Mouse (Mus musculus) forebrain, embryonic 10.5 days (tissue): ENCODE results near the gene Sorcs3. TPM values are rescaled to one million over a fixed set of nuclear protein-coding genes. Genes with fewer than 3 reads are reported as not detected.

ENCODE experiments used
- DNase-seq: peaks from one replicate; pipeline ENCODE4 v3.0.0-alpha.2; 2017; ENCODE audit warnings: low spot score; ENCODE audit errors: extremely low spot score
- H3K27ac ChIP-seq: fragments of 300-500 bp; sonication (generic); 2 replicates; pipeline ENCODE4 v1.5.1; 2016; ENCODE audit warnings: mild to moderate bottlenecking
- H3K27me3 ChIP-seq: fragments of 300-500 bp; sonication (generic); 2 replicates; pipeline ENCODE4 v1.6.1; 2016; ENCODE audit warnings: mild to moderate bottlenecking; ENCODE audit not compliant: poor library complexity, severe bottlenecking
- H3K36me3 ChIP-seq: fragments of 300-500 bp; sonication (generic); replicated peaks from 2 replicates; pipeline ENCODE4 v1.6.1; 2016; ENCODE audit warnings: mild to moderate bottlenecking, moderate library complexity
- H3K4me1 ChIP-seq: fragments of 300-500 bp; sonication (generic); 2 replicates; pipeline ENCODE4 v1.6.1; 2016
- H3K4me3 ChIP-seq: fragments of 300-500 bp; sonication (generic); 2 replicates; pipeline ENCODE4 v1.5.1; 2016; ENCODE audit warnings: mild to moderate bottlenecking, moderate library complexity
- H3K9me3 ChIP-seq: fragments of 300-500 bp; sonication (generic); 2 replicates; pipeline ENCODE4 v1.6.1; 2016; ENCODE audit warnings: mild to moderate bottlenecking, moderate library complexity
- WGBS: fragments of 180-500 bp; shearing (Covaris S2); methylation state at CpG from one replicate; pipeline ENCODE4 v1.1.7; 2016; 5-methylcytosine and 5-hydroxymethylcytosine counted together
- polyA plus RNA-seq: library from polyadenylated mRNA; unstranded; fragments of >200 nt; fragmentation: Nextera tagmentation; extraction: Ambion mirVana; gene quantifications from 2 replicates; pipeline ENCODE4 v1.2.1, GENCODE M21; 2016

Sorcs3 gene
- polyA plus RNA-seq, 1 experiment from 2014 or later: 0.71 TPM

- no peak overlapping the region for H3K4me3 ChIP-seq
- H3K36me3 ChIP-seq: no peaks in the 10 kb centered on the region
- H3K27me3 ChIP-seq: no peaks in the 10 kb centered on the region
- no peak overlapping the region for H3K27ac ChIP-seq
- WGBS: 87% methylated on average over 4 of the region's 4 CpGs
- H3K9me3 ChIP-seq: no peaks in the 10 kb centered on the region
- DNase-seq: no peak
- H3K4me1 ChIP-seq: peaks cover 16% of the 10 kb centered on the region
Measured at GRCm38 (mm10) chr19:48342770-48343169, 136.9 kb downstream of the Sorcs3 start.

GRCm38 (mm10) chr19:48343442-48343841 lies 137.6 kb downstream of the Sorcs3 start:
- H3K4me3 ChIP-seq: no peak overlapping the region
- no peaks in the 10 kb centered on the region for H3K36me3 ChIP-seq
- no peak overlapping the region for H3K27ac ChIP-seq
- WGBS: 58% methylated on average over 7 of the region's 7 CpGs
- no peaks in the 10 kb centered on the region for H3K9me3 ChIP-seq
- H3K27me3 ChIP-seq: no peaks in the 10 kb centered on the region
- no peak for DNase-seq
- peaks cover 16% of the 10 kb centered on the region for H3K4me1 ChIP-seq

- H3K9me3 ChIP-seq: no peaks in the 10 kb centered on the region
- no peak overlapping the region for H3K27ac ChIP-seq
- no peak for DNase-seq
- no peak overlapping the region for H3K4me3 ChIP-seq
- peaks cover 16% of the 10 kb centered on the region for H3K4me1 ChIP-seq
- H3K36me3 ChIP-seq: no peaks in the 10 kb centered on the region
- WGBS: 91% methylated on average over 5 of the region's 5 CpGs
- no peaks in the 10 kb centered on the region for H3K27me3 ChIP-seq
Measured at GRCm38 (mm10) chr19:48347116-48347515, 141.3 kb downstream of the Sorcs3 start.

GRCm38 (mm10) chr19:48356806-48357205 lies 151.0 kb downstream of the Sorcs3 start:
- H3K36me3 ChIP-seq: no peaks in the 10 kb centered on the region
- H3K9me3 ChIP-seq: no peaks in the 10 kb centered on the region
- no peak overlapping the region for H3K27ac ChIP-seq
- 72% methylated on average over 2 of the region's 2 CpGs for WGBS
- no peaks in the 10 kb centered on the region for H3K4me1 ChIP-seq
- H3K27me3 ChIP-seq: no peaks in the 10 kb centered on the region
- H3K4me3 ChIP-seq: no peak overlapping the region
- DNase-seq: no peak

- no peak for DNase-seq
- no peaks in the 10 kb centered on the region for H3K27me3 ChIP-seq
- H3K27ac ChIP-seq: no peak overlapping the region
- H3K4me3 ChIP-seq: no peak overlapping the region
- no peaks in the 10 kb centered on the region for H3K9me3 ChIP-seq
- no peaks in the 10 kb centered on the region for H3K36me3 ChIP-seq
- no peaks in the 10 kb centered on the region for H3K4me1 ChIP-seq
- WGBS: 87% methylated on average over 2 of the region's 2 CpGs
Measured at GRCm38 (mm10) chr19:48362167-48362566, 156.3 kb downstream of the Sorcs3 start.

- no peaks in the 10 kb centered on the region for H3K4me1 ChIP-seq
- WGBS: 57% methylated on average over 10 of the region's 10 CpGs
- H3K27me3 ChIP-seq: no peaks in the 10 kb centered on the region
- no peaks in the 10 kb centered on the region for H3K9me3 ChIP-seq
- DNase-seq: no peak
- no peaks in the 10 kb centered on the region for H3K36me3 ChIP-seq
- H3K4me3 ChIP-seq: no peak overlapping the region
- no peak overlapping the region for H3K27ac ChIP-seq
Measured at GRCm38 (mm10) chr19:48368056-48368455, 162.2 kb downstream of the Sorcs3 start.

GRCm38 (mm10) chr19:48371787-48372186 lies 166.0 kb downstream of the Sorcs3 start:
- DNase-seq: no peak
- Histone ChIP-seq H3K27ac (no peak overlapping the region), H3K4me1 (no peaks in the 10 kb centered on the region), H3K36me3 (no peaks in the 10 kb centered on the region), H3K4me3 (no peak overlapping the region), H3K9me3 (no peaks in the 10 kb centered on the region), H3K27me3 (no peaks in the 10 kb centered on the region)
- 90% methylated on average over 9 of the region's 9 CpGs for WGBS

GRCm38 (mm10) chr19:48378006-48378540 lies 172.2 kb downstream of the Sorcs3 start:
- WGBS: 86% methylated on average over 11 of the region's 11 CpGs
- H3K4me1 ChIP-seq: 0 out of 2 replicates have a peak, but pooled peaks cover 3% of the 10 kb centered on the region
- DNase-seq: no peak
- H3K27me3 ChIP-seq: no peaks in the 10 kb centered on the region
- H3K4me3 ChIP-seq: no peak overlapping the region
- no peaks in the 10 kb centered on the region for H3K36me3 ChIP-seq
- H3K27ac ChIP-seq: no peak overlapping the region
- no peaks in the 10 kb centered on the region for H3K9me3 ChIP-seq

- Histone ChIP-seq H3K9me3 (no peaks in the 10 kb centered on the region), H3K27me3 (no peaks in the 10 kb centered on the region; the same call in 1 of the 2 replicates), H3K4me3 (no peak overlapping the region), H3K27ac (no peak overlapping the region), H3K36me3 (no peaks in the 10 kb centered on the region), H3K4me1 (peaks cover 4% of the 10 kb centered on the region; the same call in 1 of the 2 replicates)
- DNase-seq: no peak
- WGBS: 82% methylated on average over 1 of the region's 1 CpGs
Measured at GRCm38 (mm10) chr19:48391551-48391950, 185.7 kb downstream of the Sorcs3 start.

- 75% methylated on average over 7 of the region's 7 CpGs for WGBS
- DNase-seq: no peak
- no peak overlapping the region for H3K27ac ChIP-seq
- H3K9me3 ChIP-seq: no peaks in the 10 kb centered on the region
- no peaks in the 10 kb centered on the region for H3K4me1 ChIP-seq
- no peaks in the 10 kb centered on the region for H3K36me3 ChIP-seq
- H3K4me3 ChIP-seq: no peak overlapping the region
- no peaks in the 10 kb centered on the region for H3K27me3 ChIP-seq
Measured at GRCm38 (mm10) chr19:48404774-48405495, 199.1 kb downstream of the Sorcs3 start.

- no peak overlapping the region for H3K4me3 ChIP-seq
- no peaks in the 10 kb centered on the region for H3K27me3 ChIP-seq
Measured at GRCm38 (mm10) chr19:48408221-48408620, 202.4 kb downstream of the Sorcs3 start.

GRCm38 (mm10) chr19:48411332-48411731 lies 205.5 kb downstream of the Sorcs3 start:
- Histone ChIP-seq H3K4me3 (no peak overlapping the region), H3K9me3 (no peaks in the 10 kb centered on the region), H3K4me1 (no peaks in the 10 kb centered on the region), H3K36me3 (no peaks in the 10 kb centered on the region), H3K27ac (no peak overlapping the region), H3K27me3 (no peaks in the 10 kb centered on the region)
- WGBS: 59% methylated on average over 2 of the region's 2 CpGs
- DNase-seq: no peak

More at GRCm38 (mm10) chr19:48408221-48408620, 202.4 kb downstream of the Sorcs3 start:
- Histone ChIP-seq H3K4me1 (no peaks in the 10 kb centered on the region), H3K36me3 (no peaks in the 10 kb centered on the region), H3K9me3 (no peaks in the 10 kb centered on the region), H3K27ac (no peak overlapping the region)
- 83% methylated on average over 4 of the region's 4 CpGs for WGBS
- no peak for DNase-seq

GRCm38 (mm10) chr19:48413836-48414235 lies 208.0 kb downstream of the Sorcs3 start:
- H3K27ac ChIP-seq: no peak overlapping the region
- H3K27me3 ChIP-seq: no peaks in the 10 kb centered on the region
- DNase-seq: no peak
- no peaks in the 10 kb centered on the region for H3K4me1 ChIP-seq
- WGBS: 65% methylated on average over 2 of the region's 2 CpGs
- H3K36me3 ChIP-seq: no peaks in the 10 kb centered on the region
- no peak overlapping the region for H3K4me3 ChIP-seq
- no peaks in the 10 kb centered on the region for H3K9me3 ChIP-seq
